Mouse (Mus musculus): ENCODE measurements at regions not wholly inside any gene's neighbourhood (a gene's known extent, or its start where the extent isn't known, plus 50 kb on each side); places are given as distances from the start of the nearest gene placed in this dataset.
"Not testable (repeated sequence)": the region's sequence is repeated elsewhere in the genome, so short reads cannot be mapped to it uniquely, and the experiment has no call there.

DNA sequence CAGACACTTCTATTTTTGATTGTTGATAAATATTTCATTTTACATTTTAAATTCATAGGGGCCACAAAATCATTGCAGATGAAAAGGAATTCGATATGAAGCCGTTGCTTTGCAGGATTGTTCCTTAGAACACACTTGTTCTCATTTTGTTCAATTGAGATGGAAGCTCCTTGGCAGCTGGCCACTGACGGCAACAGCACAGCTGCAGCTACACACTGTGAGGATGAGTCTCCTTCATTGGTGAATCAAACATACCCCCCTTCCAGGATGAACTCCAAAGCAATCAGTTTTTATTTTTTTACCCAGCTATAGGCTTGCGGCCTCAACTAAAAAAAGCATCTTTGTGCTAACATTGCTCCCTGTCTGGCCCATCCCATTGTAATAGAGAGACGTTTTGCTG is 475.1 kb downstream of the Tbl1xr1 start:
- DNase-seq (ENCODE audit: low read depth, low spot score) = peak; percentile 85

DNA sequence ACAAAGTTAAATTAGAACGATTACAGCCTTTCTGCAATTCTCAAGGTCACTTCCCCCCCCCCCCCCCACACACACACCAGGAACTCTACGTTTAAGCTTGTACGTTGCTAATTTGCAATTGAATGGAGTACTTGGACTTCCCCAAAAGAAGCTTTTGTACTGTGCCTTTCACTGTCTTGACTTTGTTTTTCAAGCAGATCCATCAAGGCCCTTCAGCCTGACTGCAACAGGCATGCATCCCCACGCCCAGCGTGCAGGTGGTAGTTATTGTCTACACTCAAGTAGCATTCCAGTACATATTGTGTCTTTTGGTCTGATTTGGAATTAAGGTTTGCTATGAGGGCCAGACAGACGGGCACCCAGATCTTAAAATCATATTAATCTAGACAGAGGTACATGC is 483.1 kb downstream of the Tbl1xr1 start:
- DNase-seq (ENCODE audit: low read depth, low spot score) = no peak

DNA sequence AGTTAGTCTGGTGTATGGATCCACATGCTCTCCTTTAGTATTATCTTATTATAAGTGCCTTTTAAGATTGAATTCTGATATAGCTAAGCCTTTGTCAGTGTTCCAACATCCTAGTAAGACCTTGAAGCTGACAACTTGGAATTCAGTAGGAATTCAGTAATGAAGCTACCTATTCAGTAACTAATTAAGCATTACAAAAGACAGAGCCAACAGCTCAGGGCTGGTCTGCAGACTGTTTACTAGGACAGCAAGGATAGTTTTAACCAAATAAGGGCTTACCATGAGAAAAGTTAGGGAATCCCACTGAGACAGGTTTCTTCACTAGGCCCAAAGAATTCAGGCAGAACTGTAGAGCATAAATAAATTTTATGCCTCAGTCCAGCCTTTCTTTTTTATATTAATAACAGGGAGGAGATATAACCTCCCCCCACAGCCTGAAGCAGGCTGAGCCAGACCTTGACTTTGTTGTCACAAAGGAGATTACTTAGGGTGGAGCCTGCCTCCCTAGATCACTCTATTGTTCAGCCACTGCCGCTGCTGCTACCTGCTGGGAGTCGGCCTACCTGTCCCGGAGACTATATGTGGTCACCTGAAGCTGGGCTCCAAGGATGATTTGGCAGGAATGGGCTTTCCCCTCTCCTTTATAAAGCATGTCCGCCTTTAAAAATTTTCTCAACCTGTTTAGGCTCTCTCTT is 484.2 kb downstream of the Tbl1xr1 start:
- not testable (repeated sequence) for DNase-seq (ENCODE audit: low read depth, low spot score)
